Mouse (Mus musculus): ENCODE data around the gene Hmgn5.

GRCm38 (mm10) chrX:109020858-109021257 is 7.7 kb upstream of the Hmgn5 start:
- TF ChIP-seq POLR2A (IDR thresholded peaks at IDR 0.05; ENCODE audit: insufficient read depth, low read depth, low read length) (no peak), CTCF (IDR thresholded peaks at IDR 0.05; ENCODE audit: insufficient read depth, low read depth, low read length) (no peak)

All from olfactory bulb, adult 2 months (tissue).